Mouse (Mus musculus) olfactory bulb, adult 2 months (tissue): Measurements from ENCODE around the gene Adamts5. TPM values are rescaled to one million over a fixed set of nuclear protein-coding genes. Genes with fewer than 3 reads are reported as not detected.

Experiments
- H3K27ac ChIP-seq: fragments of 200-500 bp; 2 replicates; pipeline ENCODE4 v1.5.1; 2012; ENCODE audit warnings: low read depth, low read length; ENCODE audit not compliant: insufficient read depth
- H3K4me1 ChIP-seq: fragments of 200-500 bp; 2 replicates; pipeline ENCODE4 v1.6.1; 2012; ENCODE audit warnings: low read length; ENCODE audit not compliant: control insufficient read depth, insufficient read depth
- H3K4me3 ChIP-seq: fragments of 200-500 bp; 2 replicates; pipeline ENCODE4 v1.5.1; 2012; ENCODE audit warnings: mild to moderate bottlenecking, low read depth, low read length, moderate library complexity; ENCODE audit not compliant: insufficient read depth
- CTCF ChIP-seq: fragments of 200-500 bp; IDR thresholded peaks from 2 replicates; pipeline ENCODE4 v1.5.1; 2012; ENCODE audit warnings: low read depth, mild to moderate bottlenecking, low read length, moderate library complexity; ENCODE audit not compliant: insufficient read depth
- POLR2A ChIP-seq: fragments of 200-500 bp; IDR thresholded peaks from 2 replicates; pipeline ENCODE4 v1.6.1; 2012; ENCODE audit warnings: mild to moderate bottlenecking, low read depth, low read length, moderate library complexity; ENCODE audit not compliant: insufficient read depth
- WGBS: fragments of 180-500 bp; shearing (Covaris S2); methylation state at CpG from one replicate; pipeline ENCODE4 v1.1.7; 2018; 5-methylcytosine and 5-hydroxymethylcytosine counted together
- polyA plus RNA-seq: library from polyadenylated mRNA; stranded (reverse); fragments of >200 nt; gene quantifications from 2 replicates; pipeline ENCODE4 v1.2.4, GENCODE M21; 2012; ENCODE audit warnings: low replicate concordance; ENCODE audit not compliant: missing spikeins, insufficient read depth, insufficient read length

Adamts5 gene
- polyA plus RNA-seq, 1 experiment = not detected

GRCm38 (mm10) chr16:85864691-85865389, 36.8 kb downstream of the Adamts5 start:
- Histone ChIP-seq H3K4me1 (no peaks in the 10 kb centered on the region), H3K4me3 (no peak overlapping the region), H3K27ac (no peak overlapping the region)
- TF ChIP-seq POLR2A = no peak
- TF ChIP-seq CTCF = no peak
- 92% methylated on average over 4 of the region's 4 CpGs for WGBS

- TF ChIP-seq POLR2A (no peak), CTCF (no peak)
- H3K27ac ChIP-seq = no peak overlapping the region
- WGBS = 95% methylated on average over 5 of the region's 5 CpGs
- H3K4me1 ChIP-seq = no peaks in the 10 kb centered on the region
- H3K4me3 ChIP-seq = no peak overlapping the region
Measured at GRCm38 (mm10) chr16:85854505-85854904, 47.1 kb downstream of the Adamts5 start.

- TF ChIP-seq CTCF (no peak), POLR2A (no peak)
- H3K4me3 ChIP-seq = no peak overlapping the region
- H3K27ac ChIP-seq = no peak overlapping the region
- no peaks in the 10 kb centered on the region for H3K4me1 ChIP-seq
- 62% methylated on average over 3 of the region's 3 CpGs for WGBS
Measured at GRCm38 (mm10) chr16:85827066-85827465, 74.6 kb downstream of the Adamts5 start.

- TF ChIP-seq POLR2A = no peak
- no peaks in the 10 kb centered on the region for H3K4me1 ChIP-seq
- H3K4me3 ChIP-seq = no peak overlapping the region
- H3K27ac ChIP-seq = no peak overlapping the region
- WGBS = 88% methylated on average over 5 of the region's 5 CpGs
Measured at GRCm38 (mm10) chr16:85822330-85822916, 79.2 kb downstream of the Adamts5 start.

- Histone ChIP-seq H3K4me3 (no peak overlapping the region), H3K27ac (no peak overlapping the region), H3K4me1 (no peaks in the 10 kb centered on the region)
- 49% methylated on average over 5 of the region's 5 CpGs for WGBS
- no peak for TF ChIP-seq POLR2A
Measured at GRCm38 (mm10) chr16:85819808-85820458, 81.7 kb downstream of the Adamts5 start.

- TF ChIP-seq POLR2A (no peak), CTCF (no peak)
- 96% methylated on average over 2 of the region's 2 CpGs for WGBS
- H3K4me3 ChIP-seq = no peak overlapping the region
- H3K4me1 ChIP-seq = no peaks in the 10 kb centered on the region
- H3K27ac ChIP-seq = no peak overlapping the region
Measured at GRCm38 (mm10) chr16:85814116-85814515, 87.5 kb downstream of the Adamts5 start.

- Histone ChIP-seq H3K4me3 (no peak overlapping the region), H3K27ac (no peak overlapping the region), H3K4me1 (peaks cover 12% of the 10 kb centered on the region)
- 3% methylated on average over 2 of the region's 2 CpGs for WGBS
- no peak for TF ChIP-seq POLR2A
- no peak for TF ChIP-seq CTCF
Measured at GRCm38 (mm10) chr16:85807626-85808025, 94.0 kb downstream of the Adamts5 start.

GRCm38 (mm10) chr16:85807072-85807471, 94.6 kb downstream of the Adamts5 start:
- peaks cover 17% of the 10 kb centered on the region for H3K4me1 ChIP-seq
- WGBS = 15% methylated on average over 3 of the region's 3 CpGs
- no peak for TF ChIP-seq POLR2A
- no peak for TF ChIP-seq CTCF
- no peak overlapping the region for H3K4me3 ChIP-seq
- no peak overlapping the region for H3K27ac ChIP-seq

Other genes starting within 250 kb of the Adamts5 start
- not detected in 2 replicates for gene Adamts1, start 98.7 kb downstream of the Adamts5 start, polyA plus RNA-seq